Mouse (Mus musculus) heart, embryonic 12.5 days (tissue): ENCODE data around the gene Actn4. TPM values are rescaled to one million over a fixed set of nuclear protein-coding genes. Genes with fewer than 3 reads are reported as not detected.
A peak's percentile ranks its signal among the peaks of the same experiment; 100 is the strongest.

Source experiments
- ATAC-seq: fragments of 200-750 bp; cut with Nextera tagmentation; 2 replicates; pipeline ENCODE4 v1.8.0; 2017; ENCODE audit warnings: moderate TSS enrichment, moderate library complexity; ENCODE audit not compliant: insufficient number of reproducible peaks, low FRiP score
- H3K27ac ChIP-seq: fragments of 300-500 bp; sonication (generic); 2 replicates; pipeline ENCODE4 v1.5.1; 2016; ENCODE audit warnings: mild to moderate bottlenecking, moderate library complexity; ENCODE audit not compliant: poor library complexity, severe bottlenecking
- H3K27me3 ChIP-seq: fragments of 300-500 bp; sonication (generic); replicated peaks from 2 replicates; pipeline ENCODE4 v1.6.1; 2016; ENCODE audit warnings: mild to moderate bottlenecking, moderate library complexity
- H3K36me3 ChIP-seq: fragments of 300-500 bp; sonication (generic); 2 replicates; pipeline ENCODE4 v1.6.1; 2016; ENCODE audit warnings: mild to moderate bottlenecking, moderate library complexity
- H3K4me1 ChIP-seq: fragments of 300-500 bp; sonication (generic); replicated peaks from 2 replicates; pipeline ENCODE4 v1.6.1; 2016; ENCODE audit warnings: mild to moderate bottlenecking
- H3K4me2 ChIP-seq: fragments of 300-500 bp; sonication (generic); 2 replicates; pipeline ENCODE4 v1.6.1; 2016; ENCODE audit warnings: mild to moderate bottlenecking, moderate library complexity
- H3K4me3 ChIP-seq: fragments of 300-500 bp; sonication (generic); 2 replicates; pipeline ENCODE4 v1.5.1; 2016; ENCODE audit warnings: mild to moderate bottlenecking
- H3K9ac ChIP-seq: fragments of 300-500 bp; sonication (generic); 2 replicates; pipeline ENCODE4 v1.6.1; 2016; ENCODE audit warnings: mild to moderate bottlenecking, moderate library complexity
- H3K9me3 ChIP-seq: fragments of 300-500 bp; sonication (generic); replicated peaks from 2 replicates; pipeline ENCODE4 v1.6.1; 2016; ENCODE audit warnings: mild to moderate bottlenecking, moderate library complexity
- WGBS: fragments of 180-500 bp; shearing (Covaris S2); methylation state at CpG from one replicate; pipeline ENCODE4 v1.1.7; 2016; 5-methylcytosine and 5-hydroxymethylcytosine counted together
- polyA plus RNA-seq: library from polyadenylated mRNA; unstranded; fragments of >200 nt; fragmentation: Nextera tagmentation; extraction: Ambion mirVana; gene quantifications from 2 replicates; pipeline ENCODE4 v1.2.1, GENCODE M21; 2016

Gene Actn4
- polyA plus RNA-seq, 1 experiment from 2014 or later: 317 TPM

- WGBS: 89% methylated on average over 28 of the region's 28 CpGs
- no peak overlapping the region; the same call in 1 of the 2 replicates for H3K4me2 ChIP-seq
- no peak overlapping the region for H3K27ac ChIP-seq
- no peaks in the 10 kb centered on the region for H3K9me3 ChIP-seq
- no peak overlapping the region for H3K4me3 ChIP-seq
- H3K9ac ChIP-seq: no peak overlapping the region
- no peaks in the 10 kb centered on the region for H3K36me3 ChIP-seq
- no peaks in the 10 kb centered on the region for H3K27me3 ChIP-seq
- H3K4me1 ChIP-seq: peaks cover 28% of the 10 kb centered on the region
- no peak for ATAC-seq
These were observed 95.2 kb downstream of the Actn4 start for GRCm38 (mm10) chr7:28866769-28867507.

GRCm38 (mm10) chr7:28865481-28866300, 96.4 kb downstream of the Actn4 start:
- H3K9ac ChIP-seq: peak overlapping the region; percentile 37
- ATAC-seq: peak; percentile 68
- peak overlapping the region; percentile 26 for H3K4me3 ChIP-seq
- H3K27ac ChIP-seq: peak overlapping the region; percentile 6; the same call in 1 of the 2 replicates
- H3K4me1 ChIP-seq: peaks cover 28% of the 10 kb centered on the region
- 39% methylated on average over 33 of the region's 33 CpGs for WGBS
- H3K4me2 ChIP-seq: peak overlapping the region; percentile 67
- peaks cover 5% of the 10 kb centered on the region; the same call in 1 of the 2 replicates for H3K9me3 ChIP-seq
- no peaks in the 10 kb centered on the region for H3K27me3 ChIP-seq
- no peaks in the 10 kb centered on the region for H3K36me3 ChIP-seq

GRCm38 (mm10) chr7:28864288-28864750, 97.8 kb downstream of the Actn4 start:
- H3K4me1 ChIP-seq: peaks cover 28% of the 10 kb centered on the region
- H3K36me3 ChIP-seq: no peaks in the 10 kb centered on the region
- no peak for ATAC-seq
- no peaks in the 10 kb centered on the region for H3K27me3 ChIP-seq
- no peak overlapping the region for H3K4me3 ChIP-seq
- 36% methylated on average over 9 of the region's 9 CpGs for WGBS
- no peak overlapping the region for H3K9ac ChIP-seq
- H3K27ac ChIP-seq: no peak overlapping the region
- H3K4me2 ChIP-seq: peak overlapping the region; percentile 8; the same call in 1 of the 2 replicates
- H3K9me3 ChIP-seq: peaks cover 5% of the 10 kb centered on the region; the same call in 1 of the 2 replicates

GRCm38 (mm10) chr7:28863540-28863939, 98.6 kb downstream of the Actn4 start, which contains the start of gene Lgals7:
Gene Lgals7 (plus strand): TSS chr7:28863853.
- no peak for ATAC-seq

GRCm38 (mm10) chr7:28862817-28863499, 99.2 kb downstream of the Actn4 start:
- H3K9ac ChIP-seq: no peak overlapping the region
- 70% methylated on average over 15 of the region's 15 CpGs for WGBS
- no peaks in the 10 kb centered on the region for H3K36me3 ChIP-seq
- no peak for ATAC-seq
- no peak overlapping the region for H3K4me3 ChIP-seq
- peaks cover 5% of the 10 kb centered on the region; the same call in 1 of the 2 replicates for H3K9me3 ChIP-seq
- H3K4me2 ChIP-seq: no peak overlapping the region
- H3K27me3 ChIP-seq: no peaks in the 10 kb centered on the region
- peaks cover 28% of the 10 kb centered on the region for H3K4me1 ChIP-seq
- H3K27ac ChIP-seq: no peak overlapping the region

More at GRCm38 (mm10) chr7:28863540-28863939, 98.6 kb downstream of the Actn4 start, which contains the start of gene Lgals7:
- peak within 1 kb of the TSS; percentile 8; the same call in 1 of the 2 replicates for H3K4me2 ChIP-seq
- 76% methylated on average over 6 of the region's 6 CpGs for WGBS
- no peak within 1 kb of the TSS for H3K4me3 ChIP-seq
- H3K27ac ChIP-seq: no peak within 1 kb of the TSS
- H3K36me3 ChIP-seq: no peaks in the 10 kb centered on the region
- no peak within 1 kb of the TSS for H3K9ac ChIP-seq
- no peaks in the 10 kb centered on the region for H3K27me3 ChIP-seq
- peaks cover 5% of the 10 kb centered on the region; the same call in 1 of the 2 replicates for H3K9me3 ChIP-seq
- peaks cover 28% of the 10 kb centered on the region for H3K4me1 ChIP-seq

GRCm38 (mm10) chr7:28860898-28861297, 101.2 kb downstream of the Actn4 start:
- H3K4me3 ChIP-seq: no peak overlapping the region

GRCm38 (mm10) chr7:28859953-28860352, 102.2 kb downstream of the Actn4 start:
- Histone ChIP-seq H3K4me2 (no peak overlapping the region), H3K36me3 (no peaks in the 10 kb centered on the region), H3K9me3 (peaks cover 5% of the 10 kb centered on the region; the same call in 1 of the 2 replicates), H3K27ac (no peak overlapping the region), H3K9ac (no peak overlapping the region), H3K4me1 (peaks cover 19% of the 10 kb centered on the region), H3K4me3 (no peak overlapping the region), H3K27me3 (no peaks in the 10 kb centered on the region)
- WGBS: 79% methylated on average over 2 of the region's 2 CpGs
- ATAC-seq: no peak

More at GRCm38 (mm10) chr7:28860898-28861297, 101.2 kb downstream of the Actn4 start:
- no peak for ATAC-seq
- H3K27me3 ChIP-seq: no peaks in the 10 kb centered on the region
- H3K4me1 ChIP-seq: peaks cover 23% of the 10 kb centered on the region
- H3K27ac ChIP-seq: no peak overlapping the region
- peaks cover 5% of the 10 kb centered on the region; the same call in 1 of the 2 replicates for H3K9me3 ChIP-seq
- no peaks in the 10 kb centered on the region for H3K36me3 ChIP-seq
- no peak overlapping the region for H3K4me2 ChIP-seq
- 83% methylated on average over 6 of the region's 6 CpGs for WGBS
- no peak overlapping the region for H3K9ac ChIP-seq

GRCm38 (mm10) chr7:28850642-28851041, 111.5 kb downstream of the Actn4 start:
- Histone ChIP-seq H3K36me3 (no peaks in the 10 kb centered on the region), H3K27me3 (peaks cover 7% of the 10 kb centered on the region; the same call in 1 of the 2 replicates), H3K4me3 (no peak overlapping the region), H3K27ac (no peak overlapping the region), H3K9me3 (no peaks in the 10 kb centered on the region; the same call in 1 of the 2 replicates), H3K9ac (no peak overlapping the region), H3K4me1 (no peaks in the 10 kb centered on the region), H3K4me2 (no peak overlapping the region)
- no peak for ATAC-seq
- WGBS: 80% methylated on average over 4 of the region's 4 CpGs

GRCm38 (mm10) chr7:28849700-28850236, 112.4 kb downstream of the Actn4 start:
- H3K4me3 ChIP-seq: no peak overlapping the region
- H3K27ac ChIP-seq: no peak overlapping the region
- 39% methylated on average over 1 of the region's 1 CpGs for WGBS
- H3K27me3 ChIP-seq: peaks cover 7% of the 10 kb centered on the region; the same call in 1 of the 2 replicates
- no peaks in the 10 kb centered on the region; the same call in 1 of the 2 replicates for H3K9me3 ChIP-seq
- no peaks in the 10 kb centered on the region for H3K36me3 ChIP-seq
- H3K4me2 ChIP-seq: no peak overlapping the region
- H3K4me1 ChIP-seq: no peaks in the 10 kb centered on the region
- ATAC-seq: no peak
- H3K9ac ChIP-seq: no peak overlapping the region

GRCm38 (mm10) chr7:28847273-28847672, 114.9 kb downstream of the Actn4 start:
- H3K27ac ChIP-seq: no peak overlapping the region
- no peak for ATAC-seq
- H3K4me3 ChIP-seq: no peak overlapping the region
- peaks cover 5% of the 10 kb centered on the region; the same call in 1 of the 2 replicates for H3K9me3 ChIP-seq
- no peaks in the 10 kb centered on the region for H3K36me3 ChIP-seq
- H3K9ac ChIP-seq: no peak overlapping the region
- no peaks in the 10 kb centered on the region for H3K4me1 ChIP-seq
- H3K4me2 ChIP-seq: no peak overlapping the region
- 74% methylated on average over 1 of the region's 1 CpGs for WGBS
- peaks cover 7% of the 10 kb centered on the region; the same call in 1 of the 2 replicates for H3K27me3 ChIP-seq
